Mouse (Mus musculus): ENCODE measurements around the gene Gm6588. TPM values are rescaled to one million over a fixed set of nuclear protein-coding genes. Genes with fewer than 3 reads are reported as not detected.

The Gm6588 gene
- polyA plus RNA-seq, 2 experiments, result not detected

DNA sequence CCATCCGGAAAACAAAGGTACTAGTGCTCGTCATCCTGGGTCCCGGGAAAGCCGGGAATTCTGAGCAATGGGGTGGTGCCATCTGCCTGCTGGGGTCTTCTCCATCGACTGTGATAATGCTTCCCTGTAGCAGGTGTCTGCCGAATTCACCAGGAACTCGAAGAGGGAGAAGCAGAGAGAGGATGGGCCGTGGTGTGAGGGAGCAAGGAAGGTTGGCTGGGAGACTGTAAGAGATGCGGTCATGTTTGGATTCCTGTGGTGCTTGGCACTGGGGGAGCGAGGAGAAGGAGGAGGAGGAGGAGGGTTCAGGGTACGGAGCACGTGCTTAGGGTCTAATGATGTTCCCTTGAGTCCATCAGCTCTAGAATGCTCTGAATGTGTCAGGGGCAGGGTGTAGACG, 33.3 kb downstream of the Gm6588 start:
- TF ChIP-seq POLR2A (IDR thresholded peaks at IDR 0.05; ENCODE audit: borderline replicate concordance, extremely low read depth, insufficient read depth, insufficient read length), result no peak
- H3K4me3 ChIP-seq (replicated peaks; ENCODE audit: low read length), result no peak overlapping the region
- H3K27ac ChIP-seq (replicated peaks; ENCODE audit: low read depth, low read length), result no peak overlapping the region
- H3K9me3 ChIP-seq (ENCODE audit: control insufficient read depth, low read length), result no peaks in the 10 kb centered on the region
- H3K4me1 ChIP-seq (ENCODE audit: control insufficient read depth, insufficient read depth, low read length), result no peaks in the 10 kb centered on the region
- no peak overlapping the region for H3K4me2 ChIP-seq (replicated peaks; ENCODE audit: low read depth, low read length, severe bottlenecking)
- H3K9ac ChIP-seq (ENCODE audit: low read depth, low read length, severe bottlenecking), result no peak overlapping the region
- DNase-seq (ENCODE audit: low spot score), result no peak
- no peaks in the 10 kb centered on the region for H3K36me3 ChIP-seq (ENCODE audit: control insufficient read depth, insufficient read depth, low read length)
- H3K27me3 ChIP-seq (ENCODE audit: control insufficient read depth, insufficient read depth, low read length), result no peaks in the 10 kb centered on the region; the same call in 1 of the 2 replicates
- ATAC-seq (ENCODE audit: low FRiP score, low read depth), result no peak
- 69% methylated on average over 13 of the region's 13 CpGs for WGBS

- Histone ChIP-seq H3K9ac (ENCODE audit: low read depth, low read length, severe bottlenecking) (no peak overlapping the region), H3K27me3 (ENCODE audit: control insufficient read depth, insufficient read depth, low read length) (no peaks in the 10 kb centered on the region; the same call in 1 of the 2 replicates), H3K27ac (replicated peaks; ENCODE audit: low read depth, low read length) (no peak overlapping the region), H3K9me3 (ENCODE audit: control insufficient read depth, low read length) (no peaks in the 10 kb centered on the region), H3K4me1 (ENCODE audit: control insufficient read depth, insufficient read depth, low read length) (no peaks in the 10 kb centered on the region), H3K4me3 (replicated peaks; ENCODE audit: low read length) (no peak overlapping the region), H3K36me3 (ENCODE audit: control insufficient read depth, insufficient read depth, low read length) (no peaks in the 10 kb centered on the region), H3K4me2 (replicated peaks; ENCODE audit: low read depth, low read length, severe bottlenecking) (no peak overlapping the region)
- no peak for TF ChIP-seq POLR2A (IDR thresholded peaks at IDR 0.05; ENCODE audit: borderline replicate concordance, extremely low read depth, insufficient read depth, insufficient read length)
- ATAC-seq (ENCODE audit: low FRiP score, low read depth) (no peak), DNase-seq (ENCODE audit: low spot score) (no peak)
- WGBS, result 81% methylated on average over 8 of the region's 8 CpGs
Measured at GRCm38 (mm10) chr5:112483030-112483429, 33.8 kb downstream of the Gm6588 start.

- H3K4me1 ChIP-seq (ENCODE audit: control insufficient read depth, insufficient read depth, low read length), result no peaks in the 10 kb centered on the region
- ATAC-seq (ENCODE audit: low FRiP score, low read depth), result no peak
- no peak overlapping the region for H3K27ac ChIP-seq (replicated peaks; ENCODE audit: low read depth, low read length)
- no peak overlapping the region for H3K4me2 ChIP-seq (replicated peaks; ENCODE audit: low read depth, low read length, severe bottlenecking)
- DNase-seq (ENCODE audit: low spot score), result no peak
- no peak overlapping the region for H3K9ac ChIP-seq (ENCODE audit: low read depth, low read length, severe bottlenecking)
- no peaks in the 10 kb centered on the region; the same call in 1 of the 2 replicates for H3K27me3 ChIP-seq (ENCODE audit: control insufficient read depth, insufficient read depth, low read length)
- H3K36me3 ChIP-seq (ENCODE audit: control insufficient read depth, insufficient read depth, low read length), result no peaks in the 10 kb centered on the region
- no peaks in the 10 kb centered on the region for H3K9me3 ChIP-seq (ENCODE audit: control insufficient read depth, low read length)
- TF ChIP-seq POLR2A (IDR thresholded peaks at IDR 0.05; ENCODE audit: borderline replicate concordance, extremely low read depth, insufficient read depth, insufficient read length), result no peak
- H3K4me3 ChIP-seq (replicated peaks; ENCODE audit: low read length), result no peak overlapping the region
- 24% methylated on average over 13 of the region's 13 CpGs for WGBS
Measured at GRCm38 (mm10) chr5:112484924-112485715, 35.9 kb downstream of the Gm6588 start.

GRCm38 (mm10) chr5:112486415-112486814, 37.2 kb downstream of the Gm6588 start:
- H3K9me3 ChIP-seq (ENCODE audit: control insufficient read depth, low read length), result no peaks in the 10 kb centered on the region
- ATAC-seq (ENCODE audit: low FRiP score, low read depth) (no peak), DNase-seq (ENCODE audit: low spot score) (no peak)
- no peak overlapping the region for H3K9ac ChIP-seq (ENCODE audit: low read depth, low read length, severe bottlenecking)
- H3K36me3 ChIP-seq (ENCODE audit: control insufficient read depth, insufficient read depth, low read length), result no peaks in the 10 kb centered on the region
- H3K4me3 ChIP-seq (replicated peaks; ENCODE audit: low read length), result no peak overlapping the region
- no peaks in the 10 kb centered on the region; the same call in 1 of the 2 replicates for H3K27me3 ChIP-seq (ENCODE audit: control insufficient read depth, insufficient read depth, low read length)
- TF ChIP-seq POLR2A (IDR thresholded peaks at IDR 0.05; ENCODE audit: borderline replicate concordance, extremely low read depth, insufficient read depth, insufficient read length), result no peak
- H3K4me1 ChIP-seq (ENCODE audit: control insufficient read depth, insufficient read depth, low read length), result no peaks in the 10 kb centered on the region
- no peak overlapping the region for H3K27ac ChIP-seq (replicated peaks; ENCODE audit: low read depth, low read length)
- WGBS, result 67% methylated on average over 5 of the region's 5 CpGs
- H3K4me2 ChIP-seq (replicated peaks; ENCODE audit: low read depth, low read length, severe bottlenecking), result no peak overlapping the region

- Histone ChIP-seq H3K9ac (ENCODE audit: low read depth, low read length, severe bottlenecking) (no peak overlapping the region), H3K4me3 (replicated peaks; ENCODE audit: low read length) (no peak overlapping the region), H3K9me3 (ENCODE audit: control insufficient read depth, low read length) (no peaks in the 10 kb centered on the region), H3K27me3 (ENCODE audit: control insufficient read depth, insufficient read depth, low read length) (no peaks in the 10 kb centered on the region; the same call in 1 of the 2 replicates), H3K4me1 (ENCODE audit: control insufficient read depth, insufficient read depth, low read length) (no peaks in the 10 kb centered on the region), H3K36me3 (ENCODE audit: control insufficient read depth, insufficient read depth, low read length) (no peaks in the 10 kb centered on the region), H3K27ac (replicated peaks; ENCODE audit: low read depth, low read length) (no peak overlapping the region), H3K4me2 (replicated peaks; ENCODE audit: low read depth, low read length, severe bottlenecking) (no peak overlapping the region)
- DNase-seq (ENCODE audit: low spot score) (no peak), ATAC-seq (ENCODE audit: low FRiP score, low read depth) (no peak)
- no peak for TF ChIP-seq POLR2A (IDR thresholded peaks at IDR 0.05; ENCODE audit: borderline replicate concordance, extremely low read depth, insufficient read depth, insufficient read length)
- WGBS, result 73% methylated on average over 1 of the region's 1 CpGs
Measured at GRCm38 (mm10) chr5:112487504-112487903, 38.3 kb downstream of the Gm6588 start.
